Mouse (Mus musculus): Measurements from ENCODE around the gene Col4a1. TPM values are rescaled to one million over a fixed set of nuclear protein-coding genes. Genes with fewer than 3 reads are reported as not detected.

Gene Col4a1
- polyA plus RNA-seq, 1 experiment = 14.8 TPM

GRCm38 (mm10) chr8:11258517-11259136 is 54.0 kb downstream of the Col4a1 start:
- TF ChIP-seq CTCF (IDR thresholded peaks at IDR 0.05; ENCODE audit: borderline replicate concordance, insufficient read depth, low read depth, low read length) = no peak
- no peak for TF ChIP-seq POLR2A (IDR thresholded peaks at IDR 0.05; ENCODE audit: borderline replicate concordance, insufficient read depth, low read length)
- H3K4me3 ChIP-seq (replicated peaks; ENCODE audit: insufficient read depth, low read depth, low read length) = no peak overlapping the region
- 81% methylated on average over 2 of the region's 2 CpGs for WGBS

GRCm38 (mm10) chr8:11257079-11258017 is 55.3 kb downstream of the Col4a1 start:
- no peak for DNase-seq
- Histone ChIP-seq H3K27me3 (ENCODE audit: control insufficient read depth, insufficient read depth, low read length) (no peaks in the 10 kb centered on the region), H3K4me3 (replicated peaks; ENCODE audit: insufficient read depth, low read depth, low read length) (no peak overlapping the region), H3K4me1 (ENCODE audit: control insufficient read depth, insufficient read depth, low read length) (no peaks in the 10 kb centered on the region), H3K27ac (ENCODE audit: insufficient read depth, low read length) (no peak overlapping the region)
- WGBS = 37% methylated on average over 13 of the region's 13 CpGs
- TF ChIP-seq CTCF (IDR thresholded peaks at IDR 0.05; ENCODE audit: borderline replicate concordance, insufficient read depth, low read depth, low read length) (no peak), POLR2A (IDR thresholded peaks at IDR 0.05; ENCODE audit: borderline replicate concordance, insufficient read depth, low read length) (no peak)

More at GRCm38 (mm10) chr8:11258517-11259136, 54.0 kb downstream of the Col4a1 start:
- Histone ChIP-seq H3K4me1 (ENCODE audit: control insufficient read depth, insufficient read depth, low read length) (no peaks in the 10 kb centered on the region), H3K27ac (ENCODE audit: insufficient read depth, low read length) (no peak overlapping the region), H3K27me3 (ENCODE audit: control insufficient read depth, insufficient read depth, low read length) (no peaks in the 10 kb centered on the region)
- no peak for DNase-seq

- Histone ChIP-seq H3K27ac (ENCODE audit: insufficient read depth, low read length) (no peak overlapping the region), H3K27me3 (ENCODE audit: control insufficient read depth, insufficient read depth, low read length) (no peaks in the 10 kb centered on the region), H3K4me3 (replicated peaks; ENCODE audit: insufficient read depth, low read depth, low read length) (no peak overlapping the region), H3K4me1 (ENCODE audit: control insufficient read depth, insufficient read depth, low read length) (no peaks in the 10 kb centered on the region)
- no peak for DNase-seq
- WGBS = 59% methylated on average over 7 of the region's 7 CpGs
- no peak for TF ChIP-seq POLR2A (IDR thresholded peaks at IDR 0.05; ENCODE audit: borderline replicate concordance, insufficient read depth, low read length)
- TF ChIP-seq CTCF (IDR thresholded peaks at IDR 0.05; ENCODE audit: borderline replicate concordance, insufficient read depth, low read depth, low read length) = no peak
These were observed 56.2 kb downstream of the Col4a1 start for GRCm38 (mm10) chr8:11256405-11256804.

GRCm38 (mm10) chr8:11255680-11256079 is 56.9 kb downstream of the Col4a1 start:
- no peaks in the 10 kb centered on the region for H3K27me3 ChIP-seq (ENCODE audit: control insufficient read depth, insufficient read depth, low read length)
- DNase-seq = no peak
- WGBS = 95% methylated on average over 7 of the region's 7 CpGs
- no peak for TF ChIP-seq CTCF (IDR thresholded peaks at IDR 0.05; ENCODE audit: borderline replicate concordance, insufficient read depth, low read depth, low read length)
- TF ChIP-seq POLR2A (IDR thresholded peaks at IDR 0.05; ENCODE audit: borderline replicate concordance, insufficient read depth, low read length) = no peak
- H3K4me1 ChIP-seq (ENCODE audit: control insufficient read depth, insufficient read depth, low read length) = no peaks in the 10 kb centered on the region
- no peak overlapping the region for H3K27ac ChIP-seq (ENCODE audit: insufficient read depth, low read length)
- H3K4me3 ChIP-seq (replicated peaks; ENCODE audit: insufficient read depth, low read depth, low read length) = no peak overlapping the region

GRCm38 (mm10) chr8:11254914-11255530 is 57.6 kb downstream of the Col4a1 start:
- H3K27ac ChIP-seq (ENCODE audit: insufficient read depth, low read length) = no peak overlapping the region
- peaks cover 4% of the 10 kb centered on the region for H3K4me1 ChIP-seq (ENCODE audit: control insufficient read depth, insufficient read depth, low read length)
- TF ChIP-seq CTCF (IDR thresholded peaks at IDR 0.05; ENCODE audit: borderline replicate concordance, insufficient read depth, low read depth, low read length) = no peak
- TF ChIP-seq POLR2A (IDR thresholded peaks at IDR 0.05; ENCODE audit: borderline replicate concordance, insufficient read depth, low read length) = no peak
- no peak overlapping the region for H3K4me3 ChIP-seq (replicated peaks; ENCODE audit: insufficient read depth, low read depth, low read length)
- 93% methylated on average over 10 of the region's 10 CpGs for WGBS
- no peaks in the 10 kb centered on the region for H3K27me3 ChIP-seq (ENCODE audit: control insufficient read depth, insufficient read depth, low read length)
- no peak for DNase-seq

- Histone ChIP-seq H3K4me1 (ENCODE audit: control insufficient read depth, insufficient read depth, low read length) (peaks cover 9% of the 10 kb centered on the region), H3K4me3 (replicated peaks; ENCODE audit: insufficient read depth, low read depth, low read length) (no peak overlapping the region), H3K27ac (ENCODE audit: insufficient read depth, low read length) (no peak overlapping the region), H3K27me3 (ENCODE audit: control insufficient read depth, insufficient read depth, low read length) (no peaks in the 10 kb centered on the region)
- TF ChIP-seq CTCF (IDR thresholded peaks at IDR 0.05; ENCODE audit: borderline replicate concordance, insufficient read depth, low read depth, low read length) (no peak), POLR2A (IDR thresholded peaks at IDR 0.05; ENCODE audit: borderline replicate concordance, insufficient read depth, low read length) (no peak)
- DNase-seq = no peak
- WGBS = 78% methylated on average over 2 of the region's 2 CpGs
These were observed 58.1 kb downstream of the Col4a1 start for GRCm38 (mm10) chr8:11254510-11254909.

GRCm38 (mm10) chr8:11253556-11253955 is 59.1 kb downstream of the Col4a1 start:
- DNase-seq = peak; percentile 67 to 78
- WGBS = 80% methylated on average over 1 of the region's 1 CpGs
- TF ChIP-seq CTCF (IDR thresholded peaks at IDR 0.05; ENCODE audit: borderline replicate concordance, insufficient read depth, low read depth, low read length) = peak; percentile 97
- no peak for TF ChIP-seq POLR2A (IDR thresholded peaks at IDR 0.05; ENCODE audit: borderline replicate concordance, insufficient read depth, low read length)
- no peaks in the 10 kb centered on the region for H3K27me3 ChIP-seq (ENCODE audit: control insufficient read depth, insufficient read depth, low read length)
- no peak overlapping the region for H3K27ac ChIP-seq (ENCODE audit: insufficient read depth, low read length)
- H3K4me1 ChIP-seq (ENCODE audit: control insufficient read depth, insufficient read depth, low read length) = peaks cover 14% of the 10 kb centered on the region
- no peak overlapping the region for H3K4me3 ChIP-seq (replicated peaks; ENCODE audit: insufficient read depth, low read depth, low read length)
